Mouse (Mus musculus) neutrophil, adult 65 days (primary cell): ENCODE data around the gene Zfp352. TPM values are rescaled to one million over a fixed set of nuclear protein-coding genes. Genes with fewer than 3 reads are reported as not detected.

Experiments used
- total RNA-seq: library from RNA; stranded (reverse); gene quantifications from 2 replicates; pipeline ENCODE4 v1.2.4, GENCODE M21; 2023

Gene Zfp352
- not detected in 2 replicates for total RNA-seq

DNA sequence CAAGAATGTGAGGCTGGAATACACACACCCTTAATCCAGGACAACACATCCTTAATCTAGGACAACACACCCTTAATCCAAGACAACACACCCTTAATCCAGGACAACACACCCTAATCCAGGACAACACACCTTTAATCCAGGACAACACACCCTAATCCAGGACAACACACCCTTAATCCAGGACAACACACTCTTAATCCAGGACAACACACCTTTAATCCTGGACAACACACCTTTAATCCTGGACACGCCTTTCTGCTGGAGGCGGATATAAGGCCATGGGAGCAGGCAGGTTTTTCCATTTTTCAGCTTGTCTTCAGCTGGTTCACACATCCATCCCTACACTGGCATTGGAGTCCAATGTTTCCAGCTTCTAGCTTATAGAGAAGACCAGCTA is at the start of gene Zfp352:
Zfp352 (plus strand) TSS at position 301 of the 400 bp plus-strand sequence.

